Mouse (Mus musculus): ENCODE results near the gene Kit.

DNA sequence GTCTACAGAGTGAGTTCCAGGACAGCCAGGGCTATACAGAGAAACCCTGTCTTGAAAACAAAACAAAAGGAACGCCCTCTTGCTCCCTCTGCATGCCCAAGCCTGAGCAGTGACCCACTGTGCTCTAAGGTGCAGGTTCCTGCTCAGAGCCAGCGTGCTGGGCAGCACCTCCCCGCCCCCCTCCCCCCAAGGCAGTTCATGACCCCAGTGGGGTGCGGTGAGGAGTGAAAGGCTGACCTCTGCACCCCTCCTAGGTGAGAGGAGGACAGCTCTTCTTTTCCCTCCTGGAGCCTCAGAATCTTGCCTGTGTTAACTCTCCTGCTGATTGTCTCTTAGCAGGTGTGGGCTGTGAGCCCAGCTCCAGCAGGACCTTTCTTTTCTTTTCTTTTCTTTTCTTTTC, 36.3 kb upstream of the Kit start:
- no peak for TF ChIP-seq CTCF (IDR thresholded peaks at IDR 0.05; ENCODE audit: control insufficient read depth, insufficient read depth, insufficient read length)
- TF ChIP-seq MYOD1 (IDR thresholded peaks at IDR 0.05; ENCODE audit: control insufficient read depth, insufficient read length, low read depth): no peak

Measured in C2C12 (cell line).